Mouse (Mus musculus) urinary bladder, postnatal 10 days (tissue): Measurements from ENCODE around the gene Ssx2ip.
A peak's percentile ranks its signal among the peaks of the same experiment; 100 is the strongest.

Source experiments
- DNase-seq: peaks from one replicate; pipeline ENCODE4 v3.0.0; 2022; ENCODE audit warnings: low spot score

Ssx2ip gene

GRCm38 (mm10) chr3:146404311-146405201 lies at the start of gene Ssx2ip:
TSS of gene Ssx2ip (plus strand) at chr3:146404642.
- DNase-seq: peak; percentile 99

GRCm38 (mm10) chr3:146355146-146355545 lies 49.3 kb upstream of the Ssx2ip start:
- DNase-seq: no peak

DNA sequence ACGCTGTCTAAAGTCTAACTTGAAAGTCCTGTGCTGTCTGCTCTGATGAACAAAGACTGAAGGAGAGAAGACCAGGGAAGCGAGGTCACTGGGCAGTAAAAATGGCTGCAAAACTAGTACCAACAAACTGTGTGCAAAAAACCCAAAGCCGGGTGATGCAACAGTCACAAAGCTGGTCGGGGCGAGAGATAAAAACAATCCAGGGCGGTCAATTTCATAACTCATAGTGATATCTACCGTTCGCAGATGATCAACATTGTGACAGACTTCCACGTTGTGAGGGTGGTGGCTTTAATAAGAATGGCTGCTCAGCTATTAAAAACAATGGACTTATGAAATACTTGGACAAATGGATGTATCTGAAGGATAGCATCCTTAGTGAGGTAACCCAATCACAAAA lies 39.0 kb upstream of the Ssx2ip start:
- no peak for DNase-seq

DNA sequence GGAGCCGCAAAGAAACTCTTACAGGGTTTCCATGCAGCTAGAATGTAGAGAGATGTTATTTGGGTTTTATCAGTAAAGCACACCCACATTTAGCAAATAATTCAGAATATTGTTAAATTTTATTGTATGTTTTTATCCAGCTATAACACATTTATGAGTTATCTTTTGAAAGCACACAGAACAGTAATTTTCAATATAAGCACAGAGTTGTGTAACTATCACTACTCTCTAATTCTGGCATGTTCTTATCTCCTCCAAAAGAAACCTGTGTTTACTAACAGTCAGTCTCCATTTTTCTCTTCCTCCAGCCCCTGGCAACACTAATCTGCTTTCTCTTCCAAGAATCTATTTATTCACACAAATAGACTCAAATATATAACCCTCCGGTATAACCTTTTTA lies 37.4 kb upstream of the Ssx2ip start:
- DNase-seq: no peak

DNA sequence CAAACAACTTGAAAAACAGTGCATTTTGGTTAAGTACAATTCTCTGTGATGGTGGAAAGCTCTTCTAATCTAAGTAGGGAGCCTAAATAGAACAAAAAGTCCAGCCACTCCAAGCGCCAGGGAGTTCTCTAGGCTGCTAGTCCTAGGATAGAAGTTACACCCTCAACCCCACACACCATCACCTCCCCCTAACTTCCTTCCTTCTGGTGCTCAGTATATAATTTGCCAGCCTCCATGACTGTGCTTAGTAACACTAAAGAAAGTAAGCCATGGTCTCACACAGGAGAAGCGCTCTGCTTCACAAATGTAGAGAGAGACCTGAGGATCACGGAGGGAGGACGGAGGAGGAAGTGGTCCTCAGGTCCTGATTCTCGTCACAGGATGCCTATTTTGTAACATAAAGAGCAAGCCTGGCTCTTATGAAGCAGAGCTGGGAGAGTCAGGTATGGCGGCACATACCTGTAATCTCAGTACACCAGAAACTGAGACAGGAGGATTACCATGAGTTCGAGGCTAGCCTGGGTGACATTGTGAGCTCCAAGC lies 33.8 kb upstream of the Ssx2ip start:
- no peak for DNase-seq

DNA sequence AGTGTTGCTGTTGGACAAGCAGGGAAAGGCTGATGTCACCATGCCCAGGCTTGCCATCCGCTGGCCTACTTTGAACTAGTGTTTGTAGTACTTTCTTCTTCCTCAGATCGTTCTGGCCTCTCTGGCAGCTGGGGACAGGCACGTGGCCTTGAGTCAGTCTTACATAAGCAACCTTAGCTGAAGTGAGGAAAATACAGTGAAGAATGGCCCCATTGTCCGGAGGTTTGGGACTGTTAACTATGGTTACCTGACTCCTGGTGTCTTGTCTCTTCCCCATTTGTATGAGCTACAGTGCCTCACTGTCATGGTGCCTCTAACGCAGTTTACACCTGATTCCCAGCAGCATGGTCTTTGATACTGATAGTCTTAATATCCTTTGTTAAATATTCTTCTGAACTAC lies 33.2 kb upstream of the Ssx2ip start:
- DNase-seq: no peak

- no peak for DNase-seq
Observed at GRCm38 (mm10) chr3:146374596-146375175, 29.8 kb upstream of the Ssx2ip start.

DNA sequence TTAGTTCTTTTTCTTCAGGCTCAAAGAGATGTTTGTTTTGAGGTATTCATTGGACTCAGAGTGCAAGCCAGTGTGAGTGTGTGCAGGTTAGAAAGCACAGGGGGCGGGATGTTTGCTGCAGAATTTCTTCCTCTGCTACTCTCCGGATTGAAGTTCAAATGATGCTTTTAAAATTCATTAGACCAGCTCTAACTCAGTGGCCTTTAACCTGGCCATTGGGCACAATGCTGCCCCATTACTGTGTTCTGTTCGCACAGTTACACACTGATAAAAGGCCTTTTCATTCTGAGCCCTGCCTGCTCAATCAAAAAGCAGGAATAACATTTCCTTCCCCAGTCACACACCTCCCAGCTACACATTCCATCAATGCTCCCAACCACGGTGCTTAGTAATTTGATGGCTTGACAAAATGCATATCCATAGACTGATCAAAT lies 29.2 kb upstream of the Ssx2ip start:
- DNase-seq: no peak

DNA sequence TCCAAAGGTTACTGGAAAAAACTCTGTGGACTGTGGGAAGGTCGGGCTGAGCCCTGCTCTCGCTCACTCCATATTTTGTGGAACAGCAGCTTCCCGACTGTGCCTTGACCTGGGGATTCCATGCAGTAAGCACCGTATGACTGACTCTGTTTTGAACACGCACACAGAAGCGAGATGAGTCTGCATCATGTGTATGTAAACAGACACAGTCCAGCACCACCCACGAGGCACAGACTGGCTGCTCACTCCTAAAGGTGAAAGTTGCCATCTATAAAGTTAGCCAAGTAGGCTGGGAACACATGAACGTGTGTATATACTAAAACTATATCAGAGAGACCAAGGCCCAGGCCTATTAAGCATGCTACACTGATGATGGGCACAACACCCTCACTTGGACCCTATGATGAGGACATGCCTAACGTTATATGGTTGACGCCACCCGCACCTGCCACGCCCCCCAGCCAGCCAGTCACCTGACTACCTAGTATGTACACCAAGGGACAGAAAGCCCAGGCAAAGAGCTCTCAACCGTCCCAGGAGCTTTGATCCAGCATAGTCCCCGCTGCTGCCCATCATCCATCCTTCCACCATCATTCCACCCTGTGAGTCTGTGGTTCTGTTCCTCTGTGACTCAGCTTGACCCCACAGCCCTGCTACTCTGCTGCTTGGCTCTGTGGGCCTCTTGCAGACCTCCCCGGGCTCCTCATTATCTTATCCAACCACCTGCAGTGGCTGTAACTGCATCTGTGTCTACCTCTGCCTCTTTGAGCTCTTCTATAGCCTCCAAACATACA lies 27.9 kb upstream of the Ssx2ip start:
- DNase-seq: no peak

DNA sequence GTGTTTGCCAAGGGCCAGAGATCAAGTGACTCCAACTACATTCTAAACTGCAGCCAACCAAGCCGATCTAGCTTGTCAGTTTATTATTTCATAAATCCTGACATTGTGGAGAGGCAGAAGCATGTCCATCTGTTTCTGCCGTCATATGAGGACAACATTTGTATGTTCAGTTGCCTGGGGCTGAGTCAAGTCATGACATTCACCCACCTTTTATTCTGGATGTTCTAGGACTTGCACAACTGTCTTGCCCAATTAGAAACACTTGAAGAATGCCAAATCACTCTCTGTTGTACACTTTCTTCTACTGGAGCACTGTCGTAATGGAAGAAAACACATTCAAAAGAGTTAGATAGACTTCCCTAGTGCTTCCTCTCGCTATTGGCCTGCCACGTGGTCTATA lies 27.2 kb upstream of the Ssx2ip start:
- no peak for DNase-seq

DNA sequence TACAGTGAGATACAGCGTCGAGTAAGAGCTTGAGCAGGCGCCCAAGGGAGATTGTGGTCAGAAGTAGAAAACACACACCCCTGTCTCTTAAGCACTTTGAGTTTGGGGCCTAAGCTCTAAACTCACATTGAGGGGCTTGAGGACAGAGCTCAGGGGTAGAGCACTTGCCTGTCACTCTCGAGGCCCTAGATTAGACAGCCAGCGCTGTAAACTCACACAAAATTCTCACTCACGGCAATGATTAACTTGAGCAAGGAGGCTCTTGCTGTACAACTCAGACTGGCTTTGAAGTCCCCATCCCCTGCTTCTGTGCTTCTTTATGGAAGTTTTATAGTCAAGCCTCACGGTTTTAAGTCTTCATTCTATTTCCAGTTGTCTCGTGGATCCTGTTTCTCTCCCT lies 25.7 kb upstream of the Ssx2ip start:
- no peak for DNase-seq

- DNase-seq: no peak
Observed at GRCm38 (mm10) chr3:146379740-146380466, 24.5 kb upstream of the Ssx2ip start.

- no peak for DNase-seq
Observed at GRCm38 (mm10) chr3:146380874-146381273, 23.6 kb upstream of the Ssx2ip start.

DNA sequence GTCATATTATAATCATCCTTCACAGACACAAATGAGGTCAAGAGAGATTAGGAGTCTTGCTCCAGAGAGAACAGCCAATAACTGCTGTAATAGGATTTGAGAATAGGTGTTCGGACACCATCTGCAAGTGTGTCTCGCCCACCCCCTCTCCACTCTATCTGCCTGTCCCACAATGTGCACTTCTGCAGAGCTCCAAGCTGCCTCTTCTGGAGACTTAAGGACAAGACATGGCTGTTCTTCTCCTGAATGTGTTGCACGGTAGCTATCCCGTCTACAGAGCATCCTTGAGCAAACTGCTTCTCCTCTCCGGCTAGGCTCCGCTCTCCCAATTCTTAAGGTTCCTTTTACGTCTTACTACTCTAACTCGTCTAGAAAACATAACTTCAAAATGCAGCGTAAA lies 23.0 kb upstream of the Ssx2ip start:
- DNase-seq: no peak

GRCm38 (mm10) chr3:146386800-146387199 lies 17.6 kb upstream of the Ssx2ip start:
- no peak for DNase-seq

GRCm38 (mm10) chr3:146392656-146393321 lies 11.7 kb upstream of the Ssx2ip start:
- DNase-seq: no peak

DNA sequence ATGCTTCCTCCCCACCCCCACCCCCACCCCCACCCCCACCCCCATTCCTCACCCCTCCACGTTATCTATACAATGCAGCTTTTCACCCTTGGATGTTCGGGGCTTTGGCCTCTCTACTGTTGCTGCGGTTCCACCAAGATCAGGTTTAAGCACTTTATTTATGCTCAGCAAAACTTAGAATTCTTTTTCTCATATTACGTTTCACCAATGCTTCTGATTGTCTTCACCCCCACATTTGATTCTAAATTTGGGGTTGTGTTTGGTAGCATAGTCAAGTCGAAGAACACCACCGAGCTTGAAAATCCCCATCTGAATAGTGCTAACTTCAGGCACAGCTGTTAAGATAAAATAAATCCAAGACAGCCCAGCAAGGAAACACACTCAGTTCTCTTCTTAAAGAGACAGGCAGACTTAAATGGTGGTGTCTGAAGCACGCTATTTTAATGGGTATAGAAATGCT lies 10.8 kb upstream of the Ssx2ip start:
- no peak for DNase-seq

- no peak for DNase-seq
Observed at GRCm38 (mm10) chr3:146396256-146396655, 8.2 kb upstream of the Ssx2ip start.

DNA sequence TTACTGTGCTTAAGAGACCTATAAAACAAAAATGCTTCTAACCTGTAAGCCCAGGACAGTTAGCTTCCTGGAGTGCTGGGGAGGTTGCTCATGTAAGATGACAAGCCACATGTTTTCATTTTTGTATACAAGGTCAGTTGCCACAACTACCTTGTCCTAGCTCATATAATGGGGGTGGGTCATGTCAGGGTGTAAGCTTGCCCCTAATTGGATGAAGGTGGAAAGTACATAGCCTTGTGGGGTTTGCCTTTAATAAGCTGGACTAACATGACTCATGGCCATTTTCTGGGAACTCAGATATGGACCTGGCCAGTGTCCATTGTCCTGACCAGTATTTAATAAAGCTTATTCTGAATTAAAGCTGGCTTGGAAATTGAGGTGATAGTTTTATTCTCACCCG lies 7.5 kb upstream of the Ssx2ip start:
- no peak for DNase-seq

- no peak for DNase-seq
Observed at GRCm38 (mm10) chr3:146397847-146398246, 6.6 kb upstream of the Ssx2ip start.

DNA sequence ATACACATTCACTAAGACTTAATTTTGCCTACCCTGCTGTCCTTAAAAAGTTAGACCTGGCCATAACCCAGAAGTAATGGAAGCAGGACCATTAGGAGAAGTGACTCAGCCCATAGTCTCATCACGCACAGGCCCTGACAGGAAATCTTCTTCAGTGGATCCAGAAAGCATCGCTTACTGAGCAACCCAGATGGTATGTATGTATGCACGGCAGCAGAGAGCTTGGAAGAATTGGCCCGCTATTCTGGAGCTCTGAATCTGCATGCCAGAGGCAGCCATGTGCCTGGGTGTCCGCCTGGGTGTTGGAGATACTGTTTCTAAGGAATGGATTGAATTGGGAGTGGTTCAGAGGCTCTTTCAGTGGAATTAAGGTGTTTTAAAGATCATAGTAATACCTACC lies 5.2 kb upstream of the Ssx2ip start:
- DNase-seq: no peak
